Mouse (Mus musculus) cerebellum, adult 2 months (tissue): ENCODE data around the gene Olfr19.

Source experiments
- CTCF ChIP-seq: fragments of 200-500 bp; IDR thresholded peaks from 2 replicates; pipeline ENCODE4 v1.5.1; 2011; ENCODE audit warnings: low read depth, mild to moderate bottlenecking, control low read depth, low read length, moderate library complexity, borderline replicate concordance; ENCODE audit not compliant: insufficient read depth
- POLR2A ChIP-seq: fragments of 200-500 bp; IDR thresholded peaks from 2 replicates; pipeline ENCODE4 v1.6.1; 2011; ENCODE audit warnings: low read length, control low read depth, borderline replicate concordance; ENCODE audit not compliant: insufficient read depth

DNA sequence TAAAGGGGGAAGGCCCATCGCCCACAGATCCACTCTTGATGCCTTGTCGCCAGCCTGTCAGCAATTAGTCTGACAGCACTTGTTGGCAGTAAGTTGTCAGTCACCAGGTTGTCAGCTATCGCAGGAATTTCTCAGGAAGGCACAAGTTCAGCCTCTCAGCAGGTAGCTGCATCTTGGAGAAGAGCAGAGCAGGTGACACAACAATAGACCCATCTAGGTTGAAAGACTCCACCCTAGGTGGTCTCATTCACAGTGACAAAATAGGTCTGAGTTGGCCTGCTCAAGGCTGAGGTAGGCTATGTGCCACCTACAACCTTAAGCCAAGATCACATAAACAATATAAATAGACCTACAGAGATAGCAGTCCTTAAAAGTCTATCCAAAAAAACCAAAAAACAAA lies 8.8 kb upstream of the Olfr19 start:
- TF ChIP-seq CTCF: no peak
- no peak for TF ChIP-seq POLR2A
